Mouse (Mus musculus) CH12.LX (cell line): ENCODE measurements around the gene Pdcd1. TPM values are rescaled to one million over a fixed set of nuclear protein-coding genes. Genes with fewer than 3 reads are reported as not detected.
"Not testable (repeated sequence)": the region's sequence is repeated elsewhere in the genome, so short reads cannot be mapped to it uniquely, and the experiment has no call there.

Experiments used
- DNase-seq: peaks from one replicate; pipeline ENCODE4 v3.0.0-alpha.2; 2013; ENCODE audit errors: extremely low read depth
- H3K27ac ChIP-seq: 2 replicates; pipeline ENCODE4 v1.5.1; 2012; ENCODE audit warnings: low read depth, mild to moderate bottlenecking, control low read depth, moderate library complexity; ENCODE audit not compliant: insufficient read depth
- H3K27me3 ChIP-seq: replicated peaks from 2 replicates; pipeline ENCODE3; 2012; ENCODE audit warnings: inconsistent platforms
- H3K36me3 ChIP-seq, 2 experiments: replicated peaks in 1 of 2; 2 replicates each; pipeline versions ENCODE3 to v1.6.1; 2012; ENCODE audit warnings: inconsistent platforms in 1 of 2, low read length in 1 of 2, mild to moderate bottlenecking in 1 of 2, mixed read lengths in 1 of 2, moderate library complexity in 1 of 2; ENCODE audit not compliant: control insufficient read depth in 1 of 2, insufficient read depth in 1 of 2
- H3K4me1 ChIP-seq, 2 experiments: 2 replicates each; pipeline ENCODE4 v1.6.1; 2012; ENCODE audit warnings: inconsistent platforms in 1 of 2, moderate library complexity in 1 of 2; ENCODE audit not compliant: insufficient read depth in 2 of 2, control insufficient read depth in 1 of 2
- H3K4me2 ChIP-seq: 2 replicates; pipeline ENCODE4 v1.6.1; 2012; ENCODE audit warnings: low read depth, mild to moderate bottlenecking, control low read depth; ENCODE audit not compliant: poor library complexity, insufficient read depth, severe bottlenecking
- H3K4me3 ChIP-seq, 3 experiments: fragments of 150-350 bp in 1 of 3; sonication (generic) in 1 of 3; replicated peaks in 1 of 3; 2 replicates each; pipeline versions ENCODE3 to v1.5.1; 2011 to 2012; ENCODE audit warnings: low read depth in 2 of 3, low read length in 2 of 3, mild to moderate bottlenecking in 2 of 3, moderate library complexity in 2 of 3, control low read depth in 1 of 3, improper control_type of control experiment in 1 of 3, inconsistent platforms in 1 of 3, mixed read lengths in 1 of 3; ENCODE audit not compliant: poor library complexity in 1 of 3
- H3K79me2 ChIP-seq: replicated peaks from 2 replicates; pipeline ENCODE4 v1.6.1; 2012; ENCODE audit warnings: mild to moderate bottlenecking, moderate library complexity; ENCODE audit not compliant: control insufficient read depth, poor library complexity, insufficient read depth, severe bottlenecking; ENCODE audit errors: extremely low read depth
- H3K9ac ChIP-seq: 2 replicates; pipeline ENCODE4 v1.6.1; 2012; ENCODE audit warnings: low read depth, mild to moderate bottlenecking, control low read depth, moderate library complexity; ENCODE audit not compliant: insufficient read depth
- H3K9me3 ChIP-seq: replicated peaks from 2 replicates; pipeline ENCODE3; 2012; ENCODE audit warnings: low read length, inconsistent platforms, mixed read lengths
- CHD2 ChIP-seq: IDR thresholded peaks from 2 replicates; pipeline ENCODE4 v1.6.1; 2011; ENCODE audit warnings: low read length, improper control_type of control experiment
- CTCF ChIP-seq, 2 experiments: IDR thresholded peaks in 1 of 2; conservative IDR thresholded peaks in 1 of 2; 2 replicates each; pipeline ENCODE4 v1.5.1; 2011 to 2012; ENCODE audit warnings: low read depth in 2 of 2, low read length in 2 of 2, improper control_type of control experiment in 1 of 2, inconsistent platforms in 1 of 2, mild to moderate bottlenecking in 1 of 2, moderate library complexity in 1 of 2
- ELF1 ChIP-seq: IDR thresholded peaks from 2 replicates; pipeline ENCODE4 v1.6.1; 2014; ENCODE audit warnings: low read depth, mild to moderate bottlenecking, inconsistent platforms, low read length, improper control_type of control experiment
- KAT2A ChIP-seq: IDR thresholded peaks from 2 replicates; pipeline ENCODE4 v1.6.1; 2012; ENCODE audit warnings: low read length, improper control_type of control experiment, inconsistent platforms; ENCODE audit not compliant: insufficient replicate concordance
- MAFK ChIP-seq: IDR thresholded peaks from 2 replicates; pipeline ENCODE4 v1.6.1; 2011; ENCODE audit warnings: low read length, improper control_type of control experiment; ENCODE audit not compliant: insufficient replicate concordance
- MEF2A ChIP-seq: IDR thresholded peaks from 2 replicates; pipeline ENCODE4 v1.6.1; 2014; ENCODE audit warnings: low read depth, mild to moderate bottlenecking, inconsistent platforms, low read length, improper control_type of control experiment, borderline replicate concordance
- MXI1 ChIP-seq: IDR thresholded peaks from 2 replicates; pipeline ENCODE4 v1.6.1; 2011; ENCODE audit warnings: mild to moderate bottlenecking, low read depth, low read length, improper control_type of control experiment
- NELFE ChIP-seq: IDR thresholded peaks from 2 replicates; pipeline ENCODE4 v1.6.1; 2011; ENCODE audit warnings: low read depth, low read length, improper control_type of control experiment
- PAX5 ChIP-seq: IDR thresholded peaks from 2 replicates; pipeline ENCODE4 v1.6.1; 2012; ENCODE audit warnings: low read length, inconsistent platforms, mixed read lengths
- POLR2A ChIP-seq: IDR thresholded peaks from 2 replicates; pipeline ENCODE4 v1.6.1; 2011; ENCODE audit warnings: low read depth, mild to moderate bottlenecking, improper control_type of control experiment, low read length
- POLR2AphosphoS2 ChIP-seq: IDR thresholded peaks from 2 replicates; pipeline ENCODE4 v1.6.1; 2011; ENCODE audit warnings: low read depth, low read length, improper control_type of control experiment
- RCOR1 ChIP-seq: conservative IDR thresholded peaks from 2 replicates; pipeline ENCODE4 v1.6.1; 2012; ENCODE audit warnings: low read depth, mild to moderate bottlenecking, inconsistent platforms, low read length, improper control_type of control experiment
- TBP ChIP-seq: conservative IDR thresholded peaks from 2 replicates; pipeline ENCODE4 v1.6.1; 2011; ENCODE audit warnings: low read depth, low read length, improper control_type of control experiment
- TCF12 ChIP-seq: IDR thresholded peaks from 2 replicates; pipeline ENCODE4 v1.6.1; 2014; ENCODE audit warnings: low read depth, mild to moderate bottlenecking, inconsistent platforms, low read length, improper control_type of control experiment
- ZC3H11A ChIP-seq: IDR thresholded peaks from 2 replicates; pipeline ENCODE4 v1.6.1; 2012; ENCODE audit warnings: low read depth, mild to moderate bottlenecking, inconsistent platforms, low read length, improper control_type of control experiment
- ZMIZ1 ChIP-seq: IDR thresholded peaks from 2 replicates; pipeline ENCODE4 v1.6.1; 2012; ENCODE audit warnings: low read depth, mild to moderate bottlenecking, inconsistent platforms, low read length, improper control_type of control experiment
- dilution Hi-C: fragments of 300-500 bp; cut with MboI; formaldehyde crosslinking; loops from 2 replicates; pipeline ENCODE4 v1.14.3; 2020; ENCODE audit warnings: low sequenced_read_pairs; ENCODE audit not compliant: extremely low pct_unique_long_range_greater_than_20kb, extremely low pct_ligation_motif_present
- in situ Hi-C: fragments of 300-500 bp; cut with MboI; formaldehyde crosslinking; loops from 3 replicates; pipeline ENCODE4 v1.14.3; 2019; ENCODE audit warnings: low sequenced_read_pairs, low pct_ligation_motif_present, low pct_unique_long_range_greater_than_20kb, mixed read lengths
- polyA plus RNA-seq: library from polyadenylated mRNA; unstranded; fragments of >175 nt; gene quantifications from 2 replicates; pipeline ENCODE4 v1.2.1, GENCODE M21; 2012; ENCODE audit warnings: low read depth; ENCODE audit not compliant: insufficient read length
- total RNA-seq, 2 experiments: library from RNA; depleted of rRNA; stranded (reverse); fragments of 300-350 nt in 1 of 2; fragments of >200 nt in 1 of 2; gene quantifications; 2 replicates each; pipeline ENCODE4 v1.2.3; 2012 to 2014

Pdcd1 gene
- total and polyA plus RNA-seq, 3 experiments: 26.4 to 35.1 (median 30.1) TPM

DNA sequence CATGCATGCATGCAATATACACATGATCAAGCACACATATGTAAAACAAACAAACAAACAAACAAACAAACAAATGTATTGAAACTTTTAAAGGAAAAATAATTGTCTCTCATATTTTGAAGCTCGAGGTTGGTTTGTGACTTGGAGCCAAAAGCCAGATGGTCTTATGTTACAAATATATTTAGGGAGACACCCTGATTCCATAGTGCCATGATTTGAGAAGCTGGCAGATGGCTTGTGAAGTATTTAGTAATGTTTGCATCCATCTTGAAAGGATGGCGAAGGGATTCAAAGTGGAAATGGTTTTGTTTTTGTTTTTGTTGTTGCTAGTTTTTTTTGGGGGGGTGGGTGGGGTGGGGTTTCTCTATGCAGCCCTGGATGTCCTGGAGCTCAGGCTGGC is 51.3 kb downstream of the Pdcd1 start:
- Histone ChIP-seq H3K9me3 (no peaks in the 10 kb centered on the region), H3K27me3 (no peaks in the 10 kb centered on the region), H3K79me2 (no peaks in the 10 kb centered on the region), H3K9ac (no peak overlapping the region), H3K4me1 (no peaks in the 10 kb centered on the region), H3K27ac (no peak overlapping the region), H3K36me3 (no peaks in the 10 kb centered on the region), H3K4me2 (no peak overlapping the region), H3K4me3 (no peak overlapping the region)
- dilution Hi-C loops (no loop called here), in situ Hi-C loops (no loop called here)
- TF ChIP-seq POLR2AphosphoS2: no peak
- TF ChIP-seq NELFE: no peak
- no peak for TF ChIP-seq POLR2A
- no peak for TF ChIP-seq RCOR1
- TF ChIP-seq MXI1: no peak
- no peak for TF ChIP-seq PAX5
- TF ChIP-seq KAT2A: no peak
- TF ChIP-seq TCF12: no peak
- no peak for TF ChIP-seq CHD2
- TF ChIP-seq CTCF (conservative IDR thresholded peaks at IDR 0.05 in 1 of 2, IDR thresholded peaks at IDR 0.05 in 1 of 2; ENCODE audit: low read depth in 2 of 2, low read length in 2 of 2): no peak
- TF ChIP-seq MEF2A: no peak
- TF ChIP-seq TBP: no peak
- no peak for TF ChIP-seq ELF1
- TF ChIP-seq ZC3H11A: no peak
- no peak for TF ChIP-seq ZMIZ1
- TF ChIP-seq MAFK: no peak
- no peak for DNase-seq

GRCm38 (mm10) chr1:93991491-93991890 is 60.9 kb downstream of the Pdcd1 start:
- H3K4me3 ChIP-seq, H3K27me3 ChIP-seq, H3K4me2 ChIP-seq, in situ Hi-C loops, H3K9me3 ChIP-seq, dilution Hi-C loops, H3K27ac ChIP-seq, H3K79me2 ChIP-seq, H3K36me3 ChIP-seq, H3K4me1 ChIP-seq, H3K9ac ChIP-seq, DNase-seq: not testable (repeated sequence)

DNA sequence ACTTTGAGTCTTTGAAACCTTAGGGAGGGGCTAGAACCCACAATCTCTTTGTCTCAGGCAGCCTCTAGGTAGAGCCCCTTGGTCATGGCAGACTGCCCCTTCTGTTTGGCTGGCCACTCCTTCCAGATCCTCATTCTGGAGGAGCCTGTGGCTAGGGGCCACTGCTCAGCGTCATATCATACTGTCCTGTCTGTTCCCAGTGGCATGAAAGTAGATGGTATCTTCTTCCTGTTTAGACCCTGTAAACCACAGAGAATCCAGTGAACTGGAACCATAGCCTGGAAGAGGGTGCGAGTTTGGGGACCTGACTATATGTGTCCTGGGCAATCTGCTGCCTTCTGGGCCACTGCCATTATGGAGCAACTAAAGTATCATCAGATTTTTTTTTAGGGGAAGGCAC is 61.3 kb downstream of the Pdcd1 start:
- H3K4me2 ChIP-seq, H3K4me3 ChIP-seq, dilution Hi-C loops, H3K9me3 ChIP-seq, in situ Hi-C loops, H3K36me3 ChIP-seq, H3K79me2 ChIP-seq, H3K27ac ChIP-seq, H3K9ac ChIP-seq, H3K27me3 ChIP-seq, H3K4me1 ChIP-seq: not testable (repeated sequence)
- peak; percentile 6 for DNase-seq

DNA sequence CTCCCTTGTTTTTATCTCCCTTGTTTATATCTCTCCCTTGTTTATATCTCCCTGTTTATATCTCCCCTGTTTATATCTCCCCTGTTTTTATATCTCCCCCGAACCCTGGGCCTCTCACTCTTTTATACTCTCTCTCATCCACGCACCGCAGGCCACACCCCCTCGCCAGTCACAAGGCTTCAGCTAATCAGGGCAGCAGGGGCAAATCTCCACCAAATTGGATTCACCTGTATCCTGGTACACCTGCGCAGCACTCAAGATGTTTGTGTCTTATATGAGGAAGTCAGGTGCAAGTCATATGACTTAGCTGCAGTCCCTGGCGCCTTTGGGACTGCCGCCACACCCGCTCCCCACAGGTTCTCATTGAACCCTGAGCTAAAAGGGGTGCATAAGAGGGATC is 62.1 kb downstream of the Pdcd1 start, which contains the start of gene Gal3st2c:
Gal3st2c (plus strand) TSS at position 301 of the 400 bp plus-strand sequence.
- H3K4me2 ChIP-seq, H3K4me3 ChIP-seq, H3K27me3 ChIP-seq, H3K79me2 ChIP-seq, H3K9me3 ChIP-seq, dilution Hi-C loops, H3K4me1 ChIP-seq, DNase-seq, H3K9ac ChIP-seq, in situ Hi-C loops, H3K27ac ChIP-seq, H3K36me3 ChIP-seq: not testable (repeated sequence)
